Mouse (Mus musculus) ovary, adult 10 weeks (tissue): Measurements from ENCODE around the gene Ifitm3. TPM values are rescaled to one million over a fixed set of nuclear protein-coding genes. Genes with fewer than 3 reads are reported as not detected.

Experiments
- polyA plus RNA-seq: library from polyadenylated mRNA; stranded (reverse); fragments of 350-450 nt; fragmentation: Illumina TruSeq; extraction: RNeasy Lipid Tissue Mini Kit (QIAGEN cat#74804); gene quantifications from one replicate; pipeline ENCODE4 v1.2.3, GENCODE M21; 2014

Ifitm3 gene
- polyA plus RNA-seq: 13.0 TPM

DNA sequence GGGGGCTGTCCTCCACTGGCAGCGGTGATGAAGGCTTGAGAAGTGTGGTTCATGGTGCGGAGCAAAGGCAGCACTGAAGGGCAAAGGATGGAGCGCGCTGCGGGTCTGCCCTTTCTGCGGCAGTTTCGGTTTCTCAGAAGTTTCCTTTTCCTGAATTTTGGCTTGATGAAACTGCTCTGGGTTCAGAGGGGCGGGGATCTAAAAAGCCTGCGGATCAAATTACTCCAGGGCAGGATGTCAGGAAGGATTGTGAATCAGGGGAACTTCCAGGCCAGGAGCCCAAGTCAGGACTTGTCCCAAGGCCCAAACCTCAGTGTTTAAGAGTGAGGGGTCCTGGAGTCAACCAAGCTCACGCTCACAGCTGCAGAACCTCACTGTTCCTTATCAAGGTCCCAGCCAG, at the start of gene Ifitm3:
Ifitm3 (minus strand) TSS at position 178 of the 400 bp plus-strand sequence.

DNA sequence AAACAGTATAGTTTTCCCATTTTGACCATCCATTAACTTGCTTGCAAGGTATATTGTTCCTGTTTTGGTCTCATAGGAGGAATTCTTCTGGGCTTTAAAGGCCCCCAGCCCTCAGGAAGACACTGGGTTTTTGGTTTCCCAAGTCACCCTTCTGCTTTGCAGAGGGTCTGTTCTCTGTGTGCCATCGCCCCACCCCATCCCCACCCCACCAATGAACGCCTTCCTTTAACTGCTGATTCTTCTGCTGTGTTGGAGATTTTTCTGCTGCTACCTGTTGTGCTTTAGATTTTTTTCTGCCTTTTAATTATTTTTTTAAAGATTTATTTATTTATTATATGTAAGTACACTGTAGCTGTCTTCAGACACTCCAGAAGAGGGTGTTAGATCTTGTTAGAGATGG, 18.3 kb upstream of the Ifitm3 start, which contains the start of gene Gm17387:
Gm17387 (plus strand) TSS at position 301 of the 400 bp plus-strand sequence.

DNA sequence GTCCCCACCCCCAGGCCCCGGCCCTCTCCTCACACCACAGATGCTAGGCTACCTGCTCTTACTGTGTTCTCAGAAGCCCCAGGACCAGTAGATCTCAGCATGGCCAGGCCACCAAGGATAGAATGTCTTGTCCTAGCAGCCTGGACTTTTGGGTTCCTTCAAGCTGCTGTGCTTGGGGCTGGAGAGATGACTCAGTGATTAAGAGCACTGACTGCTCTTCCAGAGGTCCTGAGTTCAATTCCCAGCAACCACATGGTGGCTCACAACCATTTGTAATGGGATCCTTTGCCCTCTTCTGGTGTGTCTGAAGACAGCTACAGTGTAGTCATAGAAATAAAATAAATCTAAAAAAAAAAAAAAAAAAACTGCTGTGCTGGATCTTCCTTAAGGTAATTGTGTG, 7.3 kb upstream of the Ifitm3 start, which contains the start of gene Ifitm6:
Ifitm6 (minus strand) TSS at position 101 of the 400 bp plus-strand sequence.

DNA sequence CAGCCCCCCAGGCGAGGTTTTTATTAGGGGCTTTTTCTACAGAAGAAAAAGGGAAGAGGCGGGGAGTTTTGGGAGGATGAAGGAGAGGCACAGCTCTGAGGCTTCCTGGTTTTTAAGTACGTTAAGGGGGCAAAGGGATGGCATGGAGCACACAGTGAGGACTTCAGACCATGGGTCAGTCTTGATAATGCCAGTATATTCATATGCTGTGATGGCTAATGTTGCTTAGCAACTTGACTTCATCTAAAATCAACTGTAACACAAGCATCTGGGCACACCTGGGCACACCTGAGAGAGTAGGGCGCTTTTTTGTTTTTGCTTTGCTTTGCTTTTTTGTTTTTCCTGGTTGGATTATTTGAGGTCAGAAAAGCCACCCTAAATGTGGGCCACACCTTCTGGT, 43.6 kb downstream of the Ifitm3 start, which contains the start of gene Ifitm1:
Ifitm1 (plus strand) TSS at position 301 of the 400 bp plus-strand sequence.

Other genes with a start within 250 kb of the Ifitm3 start
- 42.0 TPM for gene Cyp2e1, start 247.0 kb downstream of the Ifitm3 start, polyA plus RNA-seq
- gene Syce1, start 222.9 kb downstream of the Ifitm3 start, polyA plus RNA-seq: not detected
- 0.91 TPM for gene Zfp941, start 188.6 kb downstream of the Ifitm3 start, polyA plus RNA-seq
- gene Urah, start 175.8 kb downstream of the Ifitm3 start, polyA plus RNA-seq: 1.1 TPM
- gene Scgb1c1, start 165.2 kb downstream of the Ifitm3 start, polyA plus RNA-seq: not detected
- gene Odf3, start 163.0 kb downstream of the Ifitm3 start, polyA plus RNA-seq: not detected
- not detected for gene Gm45785, start 154.4 kb downstream of the Ifitm3 start, polyA plus RNA-seq
- 3.4 TPM for gene Ric8a, start 153.8 kb downstream of the Ifitm3 start, polyA plus RNA-seq
- gene Bet1l, start 153.2 kb downstream of the Ifitm3 start, polyA plus RNA-seq: 1.5 TPM
- 107 TPM for gene Psmd13, start 128.8 kb downstream of the Ifitm3 start, polyA plus RNA-seq
- 1.9 TPM for gene Sirt3, start 128.5 kb downstream of the Ifitm3 start, polyA plus RNA-seq
- not detected for gene Cox8b, start 110.3 kb downstream of the Ifitm3 start, polyA plus RNA-seq
- not detected for gene Nlrp6, start 89.9 kb downstream of the Ifitm3 start, polyA plus RNA-seq
- 1.5 TPM for gene Pgghg, start 69.4 kb downstream of the Ifitm3 start, polyA plus RNA-seq
- not detected for gene Ifitm5, start 60.5 kb downstream of the Ifitm3 start, polyA plus RNA-seq
- not detected for gene Gm45717, start 54.8 kb downstream of the Ifitm3 start, polyA plus RNA-seq
- 100 TPM for gene Ifitm2, start 54.8 kb downstream of the Ifitm3 start, polyA plus RNA-seq
- gene Ifitm1, start 43.5 kb downstream of the Ifitm3 start, polyA plus RNA-seq: 17.8 TPM
- gene Ifitm6, start 7.2 kb upstream of the Ifitm3 start, polyA plus RNA-seq: 3.7 TPM
- not detected for gene Gm17387, start 18.4 kb upstream of the Ifitm3 start, polyA plus RNA-seq
- gene B4galnt4, start 50.3 kb upstream of the Ifitm3 start, polyA plus RNA-seq: not detected
- gene Pkp3, start 67.4 kb upstream of the Ifitm3 start, polyA plus RNA-seq: not detected
- gene Sigirr, start 89.8 kb upstream of the Ifitm3 start, polyA plus RNA-seq: not detected
- gene Ano9, start 107.0 kb upstream of the Ifitm3 start, polyA plus RNA-seq: not detected
- 21.8 TPM for gene Ptdss2, start 111.6 kb upstream of the Ifitm3 start, polyA plus RNA-seq
- gene Rnh1, start 162.1 kb upstream of the Ifitm3 start, polyA plus RNA-seq: 1.00 TPM
- 3.6 TPM for gene Hras, start 183.2 kb upstream of the Ifitm3 start, polyA plus RNA-seq
- gene Lrrc56, start 183.4 kb upstream of the Ifitm3 start, polyA plus RNA-seq: 0.77 TPM
- not detected for gene Lmntd2, start 203.3 kb upstream of the Ifitm3 start, polyA plus RNA-seq
- 0.80 TPM for gene Rassf7, start 205.1 kb upstream of the Ifitm3 start, polyA plus RNA-seq
- gene Phrf1, start 218.0 kb upstream of the Ifitm3 start, polyA plus RNA-seq: 26.7 TPM